Mouse (Mus musculus) splenic B cell, adult 2 months (primary cell): ENCODE results near the gene AI597479.
A peak's percentile ranks its signal among the peaks of the same experiment; 100 is the strongest.

ENCODE experiments used
- DNase-seq: peaks from one replicate; pipeline ENCODE4 v3.0.0-alpha.2; 2011; ENCODE audit warnings: low read depth, low spot score
- H3K27me3 ChIP-seq: 2 replicates; pipeline ENCODE4 v1.6.1; 2012; ENCODE audit warnings: mild to moderate bottlenecking, low read length, moderate library complexity, mixed read lengths; ENCODE audit not compliant: control insufficient read depth, poor library complexity, insufficient read depth, severe bottlenecking
- H3K36me3 ChIP-seq: 2 replicates; pipeline ENCODE4 v1.6.1; 2012; ENCODE audit warnings: mild to moderate bottlenecking, low read length, moderate library complexity, mixed read lengths; ENCODE audit not compliant: control insufficient read depth, poor library complexity, insufficient read depth, severe bottlenecking

Gene AI597479

GRCm38 (mm10) chr1:43137334-43137733 is 38.8 kb downstream of the AI597479 start:
- no peaks in the 10 kb centered on the region for H3K36me3 ChIP-seq

GRCm38 (mm10) chr1:43138268-43138812 is 39.8 kb downstream of the AI597479 start:
- peak; percentile 6 for DNase-seq
- H3K27me3 ChIP-seq: no peaks in the 10 kb centered on the region
- H3K36me3 ChIP-seq: no peaks in the 10 kb centered on the region

More at GRCm38 (mm10) chr1:43137334-43137733, 38.8 kb downstream of the AI597479 start:
- DNase-seq: no peak
- no peaks in the 10 kb centered on the region for H3K27me3 ChIP-seq

DNA sequence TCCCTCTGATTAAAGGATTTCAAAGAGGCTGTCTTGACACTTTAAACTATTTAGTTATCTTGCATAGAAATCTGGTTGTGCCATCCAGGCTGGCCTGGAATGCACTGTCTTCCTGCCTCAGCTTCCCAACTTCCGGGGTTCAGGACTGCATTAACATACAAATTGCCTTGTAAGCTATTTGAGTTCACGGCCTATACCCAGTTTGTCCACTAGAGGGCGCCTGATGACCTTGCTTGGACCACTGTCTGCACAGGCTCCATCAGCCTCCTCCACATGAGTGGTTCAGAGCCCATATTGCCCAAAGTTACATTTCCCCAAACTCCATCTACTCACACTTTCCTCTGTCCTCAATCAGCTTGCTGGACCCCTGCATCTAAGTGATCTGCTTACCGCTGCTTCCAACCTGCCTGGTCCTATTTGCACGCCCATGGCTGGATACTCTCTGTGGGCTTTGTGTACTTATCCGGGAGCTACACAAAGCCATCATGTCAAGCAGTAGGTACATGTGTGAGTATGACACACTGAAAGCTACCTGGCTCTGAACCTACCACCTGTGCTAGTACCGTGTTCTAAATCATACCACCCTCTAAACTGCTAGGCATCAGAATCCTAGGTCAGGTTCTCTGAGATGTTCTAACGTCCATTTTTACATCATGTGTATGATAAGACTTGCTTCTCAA is 41.2 kb downstream of the AI597479 start:
- H3K36me3 ChIP-seq: no peaks in the 10 kb centered on the region
- H3K27me3 ChIP-seq: no peaks in the 10 kb centered on the region

DNA sequence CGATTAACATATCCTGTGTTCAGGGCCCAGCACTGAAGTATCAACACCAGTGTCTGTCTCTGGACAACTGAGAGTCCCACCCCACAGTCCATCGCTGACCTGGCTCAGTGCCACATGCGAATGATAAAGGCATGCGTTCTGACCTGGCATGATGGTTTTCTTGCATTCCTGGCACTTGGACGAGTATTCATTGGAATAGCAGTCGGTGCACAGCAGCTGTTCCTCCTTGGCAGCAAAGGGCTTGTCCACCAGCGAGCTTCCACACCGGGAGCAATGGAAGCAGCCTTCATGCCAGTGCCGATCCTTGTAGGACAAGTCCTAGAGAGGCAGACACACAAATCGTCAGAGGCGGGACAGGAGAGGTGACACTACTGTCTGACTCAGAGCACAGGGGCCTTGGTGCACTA is 43.0 kb downstream of the AI597479 start:
- no peaks in the 10 kb centered on the region for H3K36me3 ChIP-seq
- no peaks in the 10 kb centered on the region for H3K27me3 ChIP-seq
- DNase-seq: no peak

More for the DNA sequence above, 41.2 kb downstream of the AI597479 start:
- peak; percentile 91 for DNase-seq

DNA sequence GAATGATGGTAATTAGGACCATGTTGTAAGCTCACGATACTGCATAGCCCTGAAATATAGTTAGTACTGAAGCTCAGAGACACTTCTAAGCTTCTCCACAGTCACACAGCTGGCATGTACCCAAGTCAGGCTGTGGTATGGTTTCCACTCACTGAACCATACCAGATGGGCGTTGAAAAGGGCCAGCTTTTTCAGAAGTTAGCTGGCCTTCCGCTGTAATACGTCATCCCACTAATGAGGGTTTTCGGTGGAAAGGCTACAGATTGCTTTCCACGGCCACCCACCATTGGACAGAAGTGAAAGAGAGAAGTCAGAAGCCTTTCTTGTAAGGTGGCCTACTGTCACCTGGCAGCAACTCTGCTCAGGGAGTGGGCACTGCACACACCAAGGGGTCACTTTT is 44.3 kb downstream of the AI597479 start:
- no peak for DNase-seq
- no peaks in the 10 kb centered on the region for H3K27me3 ChIP-seq
- no peaks in the 10 kb centered on the region for H3K36me3 ChIP-seq

DNA sequence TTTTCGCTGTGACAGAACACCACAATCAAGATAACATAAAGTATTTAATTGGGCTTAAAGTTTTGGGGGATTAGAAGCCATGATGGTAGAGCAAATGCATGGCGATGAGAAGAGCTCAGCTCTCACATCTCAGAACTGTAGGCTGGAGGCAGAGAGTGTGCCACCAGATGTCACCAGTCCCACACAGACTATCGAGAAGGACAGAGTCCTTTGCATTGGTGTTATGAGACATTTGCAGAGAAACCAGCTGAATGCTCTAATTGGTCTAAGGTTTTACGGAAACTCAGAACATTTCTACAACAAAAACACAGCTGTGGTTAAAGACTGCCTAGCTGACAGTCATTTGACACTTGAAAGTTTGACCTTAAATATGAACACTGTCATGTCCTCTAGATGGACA is 44.8 kb downstream of the AI597479 start:
- Histone ChIP-seq H3K27me3 (no peaks in the 10 kb centered on the region), H3K36me3 (no peaks in the 10 kb centered on the region)
- peak; percentile 17 for DNase-seq

GRCm38 (mm10) chr1:43143791-43144190 is 45.3 kb downstream of the AI597479 start:
- DNase-seq: no peak
- H3K36me3 ChIP-seq: no peaks in the 10 kb centered on the region
- H3K27me3 ChIP-seq: no peaks in the 10 kb centered on the region

GRCm38 (mm10) chr1:43144338-43144906 is 45.9 kb downstream of the AI597479 start:
- Histone ChIP-seq H3K36me3 (no peaks in the 10 kb centered on the region), H3K27me3 (no peaks in the 10 kb centered on the region)
- DNase-seq: no peak

GRCm38 (mm10) chr1:43145388-43145787 is 46.9 kb downstream of the AI597479 start:
- H3K36me3 ChIP-seq: no peaks in the 10 kb centered on the region
- no peak for DNase-seq
- H3K27me3 ChIP-seq: no peaks in the 10 kb centered on the region

- DNase-seq: no peak
- Histone ChIP-seq H3K27me3 (no peaks in the 10 kb centered on the region), H3K36me3 (no peaks in the 10 kb centered on the region)
Observed at GRCm38 (mm10) chr1:43147474-43147873, 49.0 kb downstream of the AI597479 start.

DNA sequence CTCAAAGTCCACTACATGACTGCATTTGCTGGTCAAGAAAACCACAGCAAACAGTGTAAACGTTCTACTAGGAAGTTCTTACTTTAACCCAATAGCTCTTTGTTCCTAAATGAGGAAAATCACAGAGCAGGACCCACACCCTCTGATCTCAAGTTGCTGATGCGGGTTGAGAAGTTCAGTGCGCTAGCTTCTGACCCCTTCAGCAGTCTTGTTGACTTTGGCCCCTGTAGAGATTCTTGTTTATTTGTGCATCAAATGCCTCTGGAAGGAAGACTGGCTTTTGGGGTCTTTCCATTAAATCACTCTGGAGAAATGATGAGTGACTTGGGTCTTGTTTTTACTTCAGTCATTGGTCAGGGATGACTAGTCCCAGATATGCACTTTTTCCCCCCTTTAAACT is 51.7 kb downstream of the AI597479 start:
- no peak for DNase-seq
- Histone ChIP-seq H3K36me3 (no peaks in the 10 kb centered on the region), H3K27me3 (no peaks in the 10 kb centered on the region)

DNA sequence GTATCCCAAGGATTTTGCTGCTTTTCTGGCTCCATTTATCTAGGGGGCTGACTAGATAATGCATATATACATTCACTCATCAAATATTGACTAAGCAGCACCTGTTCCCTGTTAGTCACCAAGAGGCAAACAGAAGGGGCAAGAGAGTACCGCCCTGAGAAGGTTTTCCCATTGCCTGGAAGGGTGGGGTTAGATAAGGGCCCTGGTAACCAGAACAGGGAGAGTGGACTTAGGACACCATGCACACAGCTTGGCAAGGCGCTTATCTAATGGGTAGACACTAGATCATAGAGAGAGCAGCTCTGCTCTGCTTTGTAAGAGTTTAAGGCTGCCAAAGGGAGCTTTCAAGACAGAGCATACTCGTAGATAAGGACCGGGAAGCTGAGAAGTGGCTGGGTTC is 54.1 kb downstream of the AI597479 start:
- H3K27me3 ChIP-seq: no peaks in the 10 kb centered on the region
- H3K36me3 ChIP-seq: no peaks in the 10 kb centered on the region
- DNase-seq: no peak

GRCm38 (mm10) chr1:43153538-43153937 is 55.0 kb downstream of the AI597479 start:
- Histone ChIP-seq H3K36me3 (no peaks in the 10 kb centered on the region), H3K27me3 (no peaks in the 10 kb centered on the region)
- DNase-seq: no peak

GRCm38 (mm10) chr1:43154491-43154890 is 56.0 kb downstream of the AI597479 start:
- no peaks in the 10 kb centered on the region for H3K27me3 ChIP-seq
- H3K36me3 ChIP-seq: no peaks in the 10 kb centered on the region
- DNase-seq: no peak

DNA sequence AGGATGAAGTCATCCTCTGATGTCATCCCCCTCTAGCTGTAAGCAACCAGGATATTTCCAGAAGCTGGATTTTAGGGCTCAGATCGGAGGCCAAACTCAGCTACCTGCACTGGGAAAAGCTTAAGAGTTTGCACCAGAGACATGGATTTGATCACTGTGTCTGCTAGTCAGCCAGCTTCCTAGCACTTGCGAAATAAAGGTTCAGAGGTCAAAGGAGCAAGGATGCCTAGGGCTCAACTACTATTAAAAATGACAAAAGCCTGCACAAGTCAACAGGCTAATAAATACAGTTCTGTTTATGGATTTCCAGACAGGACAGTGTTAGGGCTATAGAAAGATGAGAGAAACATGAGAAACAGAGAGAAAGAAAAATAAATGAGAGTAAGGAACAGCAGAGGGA is 59.4 kb downstream of the AI597479 start:
- Histone ChIP-seq H3K27me3 (no peaks in the 10 kb centered on the region), H3K36me3 (no peaks in the 10 kb centered on the region)
- DNase-seq: no peak
